Mouse (Mus musculus) heart, postnatal 0 days (tissue): ENCODE data around the gene Gtsf1l.

Experiments
- CTCF ChIP-seq: IDR thresholded peaks from 2 replicates; pipeline ENCODE4 v1.5.1; 2016; ENCODE audit warnings: antibody characterized with exemption, control low read depth, low read depth
- EP300 ChIP-seq: IDR thresholded peaks from 2 replicates; pipeline ENCODE4 v1.6.1; 2016; ENCODE audit warnings: antibody characterized with exemption, low read depth

DNA sequence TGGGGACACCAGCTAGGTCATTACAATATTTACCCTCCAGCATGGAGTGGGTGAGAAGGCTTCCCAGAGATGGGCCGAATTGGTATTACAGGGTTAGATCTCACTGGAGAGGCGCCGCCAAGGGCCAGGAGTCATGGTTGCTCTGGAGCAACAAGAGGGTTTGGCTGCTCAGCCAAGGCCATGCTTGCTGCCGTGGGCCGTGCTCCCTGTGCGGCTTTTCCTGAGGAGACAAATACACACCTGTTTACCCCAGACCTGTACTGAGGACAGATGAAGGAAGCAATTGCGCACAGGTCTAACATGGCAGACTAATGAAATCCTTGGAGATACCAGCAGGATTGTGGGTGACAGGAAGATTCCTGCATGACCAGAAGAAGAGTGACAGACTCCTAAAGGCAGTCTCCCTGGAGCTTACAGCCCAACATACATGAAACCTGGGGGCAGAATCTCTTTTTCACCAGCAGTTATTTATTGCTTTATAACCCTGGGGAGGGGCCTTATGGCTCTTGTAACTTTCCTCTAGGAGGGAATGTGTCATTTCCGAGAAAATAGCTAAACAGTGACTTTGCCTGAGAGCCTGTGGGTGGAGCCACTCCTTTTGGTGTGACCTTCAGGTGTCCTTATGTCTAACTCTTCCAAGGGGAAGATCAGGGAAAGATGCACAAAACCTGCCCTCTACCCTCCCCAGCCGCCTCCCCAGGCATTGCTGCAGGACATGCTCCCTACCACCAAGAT lies 14.5 kb downstream of the Gtsf1l start:
- TF ChIP-seq CTCF = no peak
- TF ChIP-seq EP300 = no peak
